Mouse (Mus musculus) gonadal fat pad, adult 2 months (tissue): ENCODE results near the gene Ola1. TPM values are rescaled to one million over a fixed set of nuclear protein-coding genes. Genes with fewer than 3 reads are reported as not detected.
A peak's percentile ranks its signal among the peaks of the same experiment; 100 is the strongest.

ENCODE experiments used
- DNase-seq: peaks from one replicate; pipeline ENCODE4 v3.0.0-alpha.2; 2012; ENCODE audit warnings: low read depth
- polyA plus RNA-seq: library from polyadenylated mRNA; depleted of rRNA; stranded (reverse); fragments of >200 nt; gene quantifications from 2 replicates; pipeline ENCODE4 v1.2.3, GENCODE M21; 2012; rRNA removed

The Ola1 gene
- 11.2 and 13.1 TPM in 2 replicates for polyA plus RNA-seq

- no peak for DNase-seq
Observed at GRCm38 (mm10) chr2:73218913-73219312, at the start of gene Ola1. TSS of gene Ola1 (minus strand) at chr2:73218924.

GRCm38 (mm10) chr2:73268281-73268680, 49.6 kb upstream of the Ola1 start:
- DNase-seq = no peak

DNA sequence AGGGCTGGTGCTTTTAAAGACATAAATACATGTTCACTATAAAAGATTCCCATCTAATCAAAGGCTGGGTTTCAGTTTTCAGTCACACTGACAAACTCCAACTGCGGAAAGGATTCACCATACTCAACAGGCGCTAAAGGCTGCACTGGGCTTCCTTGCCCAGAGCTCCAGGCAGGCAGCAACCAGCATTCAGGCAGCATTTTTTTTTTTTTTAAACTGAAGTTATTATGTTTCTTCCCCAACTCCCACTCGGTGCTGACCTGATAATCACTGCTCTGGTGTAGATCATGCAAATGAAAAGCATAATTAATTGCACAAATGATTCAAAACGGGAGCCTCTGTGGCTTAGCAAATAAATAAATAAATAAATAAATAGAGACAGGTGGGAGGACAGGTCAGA, 49.1 kb upstream of the Ola1 start:
- no peak for DNase-seq

- no peak for DNase-seq
Observed at GRCm38 (mm10) chr2:73267231-73267630, 48.5 kb upstream of the Ola1 start.

DNA sequence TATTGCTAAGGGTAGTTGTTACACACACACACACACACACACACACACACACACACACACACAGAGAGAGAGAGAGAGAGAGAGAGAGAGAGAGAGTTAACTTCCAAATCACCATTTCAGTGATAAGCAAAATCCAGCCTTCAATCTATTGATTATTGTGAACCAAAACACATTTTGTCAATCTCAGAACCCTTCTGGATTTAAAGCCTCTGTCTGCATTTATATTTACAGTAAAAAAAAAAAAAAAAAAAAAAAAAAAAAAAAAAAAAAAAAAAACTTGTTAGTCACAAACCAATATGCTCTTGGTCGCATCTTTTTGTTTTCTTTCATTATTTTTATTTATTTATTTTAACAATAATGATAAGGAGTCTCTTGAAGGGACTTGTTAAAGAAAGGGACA, 47.9 kb upstream of the Ola1 start:
- no peak for DNase-seq

DNA sequence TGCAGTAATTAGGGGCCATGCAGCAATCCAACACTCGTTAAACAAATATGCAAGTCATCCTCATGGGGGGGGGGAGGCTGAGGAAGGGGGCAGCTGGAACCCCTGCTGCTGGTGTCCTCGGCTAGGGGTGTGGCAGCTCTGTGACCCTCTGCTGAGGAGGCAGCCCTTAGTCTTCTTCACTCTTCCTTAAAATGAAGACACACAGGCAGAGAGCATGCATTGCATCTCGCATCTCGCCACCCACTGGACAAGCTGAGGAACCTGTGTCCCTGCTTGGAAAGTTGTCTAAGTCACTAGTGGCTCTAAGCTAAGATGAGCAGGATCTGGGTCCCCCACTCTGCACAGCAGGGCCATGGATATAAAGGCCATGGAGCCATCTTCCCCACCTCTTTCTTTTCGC, 47.3 kb upstream of the Ola1 start:
- no peak for DNase-seq

GRCm38 (mm10) chr2:73264611-73265195, 46.0 kb upstream of the Ola1 start:
- no peak for DNase-seq

GRCm38 (mm10) chr2:73263794-73264610, 45.3 kb upstream of the Ola1 start:
- DNase-seq = no peak

DNA sequence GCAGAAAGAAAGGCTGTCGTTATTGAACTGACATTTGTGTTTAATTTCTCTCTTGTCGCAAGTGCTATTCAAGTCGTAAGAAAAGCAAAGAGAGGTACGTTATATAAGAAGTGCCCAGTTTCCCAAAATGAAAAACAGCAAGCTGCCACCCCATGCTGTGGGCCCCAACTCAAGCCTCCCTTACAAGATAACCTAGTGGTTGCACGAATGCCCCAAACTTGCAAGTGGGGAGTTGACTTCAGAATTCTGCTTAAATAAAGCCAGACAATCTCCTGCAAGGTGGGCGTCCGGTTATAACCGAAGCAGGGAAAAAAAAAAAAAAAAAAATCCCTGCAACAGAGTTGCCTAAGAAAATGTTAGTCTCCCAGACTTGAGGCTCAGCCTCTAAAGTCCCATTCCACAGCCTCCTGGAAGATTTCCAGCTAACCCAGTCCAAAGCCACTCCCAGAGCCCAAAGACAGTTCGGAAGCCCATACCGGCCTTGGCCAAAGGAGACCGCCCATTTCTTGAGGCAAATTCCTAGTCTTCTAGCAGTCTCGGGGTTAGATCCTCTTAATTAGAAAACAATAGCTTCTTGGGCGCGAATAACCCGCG, 44.5 kb upstream of the Ola1 start:
- DNase-seq = no peak

GRCm38 (mm10) chr2:73248701-73249100, 30.0 kb upstream of the Ola1 start:
- DNase-seq = no peak

DNA sequence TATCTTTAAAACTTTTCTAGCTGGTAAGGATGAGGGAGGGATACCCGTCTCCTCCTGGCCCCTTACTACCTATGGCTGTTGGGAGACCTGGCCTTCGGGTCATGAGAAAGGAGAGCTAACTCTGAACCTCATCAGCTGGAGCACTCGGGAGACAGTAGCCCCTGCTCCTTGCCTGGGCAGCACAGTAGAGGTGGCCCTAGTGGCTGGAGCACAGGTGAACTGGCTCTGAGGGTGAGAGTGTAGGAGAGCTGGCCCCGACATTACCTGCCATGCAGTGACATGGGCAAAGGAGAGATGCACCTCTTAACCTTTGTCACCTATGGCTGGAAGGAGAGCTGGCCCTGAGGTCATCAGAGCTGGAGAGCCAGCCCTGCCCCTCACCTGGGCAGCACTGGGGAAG, 22.6 kb upstream of the Ola1 start:
- DNase-seq = no peak

- no peak for DNase-seq
Observed at GRCm38 (mm10) chr2:73231081-73231480, 12.4 kb upstream of the Ola1 start.

DNA sequence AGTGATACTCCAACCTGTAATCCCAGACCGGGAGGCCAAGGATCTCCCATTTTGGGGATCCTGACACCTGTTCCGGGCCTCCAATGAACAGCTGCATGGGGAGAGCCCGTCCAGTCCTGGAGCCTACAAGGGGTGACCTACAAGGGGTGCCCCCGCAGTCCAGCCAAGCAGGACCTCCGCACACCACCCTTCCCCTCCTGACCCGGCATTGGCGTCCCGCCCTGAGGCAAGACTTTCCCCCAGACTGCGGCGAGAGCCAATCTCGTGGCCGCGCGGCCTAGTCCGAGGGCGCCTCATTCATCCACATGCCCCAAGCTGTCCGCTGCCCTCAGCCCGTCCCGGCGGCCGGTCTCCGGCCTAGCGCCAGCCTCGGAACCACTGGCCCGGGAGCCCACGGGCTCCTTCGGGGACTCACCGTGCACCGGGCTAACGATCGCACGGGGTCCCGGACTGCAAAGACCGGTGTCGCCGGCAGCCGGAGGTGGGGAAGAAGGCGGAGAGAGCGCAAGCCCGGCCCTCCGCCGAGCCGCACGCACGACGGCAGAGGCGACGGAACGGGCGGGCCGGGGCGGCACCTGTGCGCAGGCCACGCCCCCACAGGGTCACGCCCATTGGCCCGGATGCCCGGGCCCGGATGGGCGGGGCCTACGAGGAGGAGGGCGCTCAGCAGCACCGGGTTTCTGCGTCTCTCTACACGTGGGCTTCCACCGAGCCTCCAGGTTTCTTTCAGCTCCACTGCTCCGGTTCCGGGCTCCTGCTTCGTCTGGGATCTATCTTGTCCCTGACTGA, 4.7 kb downstream of the Ola1 start:
- DNase-seq = peak; percentile 47

GRCm38 (mm10) chr2:73213539-73213870, 5.2 kb downstream of the Ola1 start:
- no peak for DNase-seq

GRCm38 (mm10) chr2:73204328-73204727, 14.4 kb downstream of the Ola1 start:
- no peak for DNase-seq

GRCm38 (mm10) chr2:73188488-73188887, 30.2 kb downstream of the Ola1 start:
- no peak for DNase-seq

DNA sequence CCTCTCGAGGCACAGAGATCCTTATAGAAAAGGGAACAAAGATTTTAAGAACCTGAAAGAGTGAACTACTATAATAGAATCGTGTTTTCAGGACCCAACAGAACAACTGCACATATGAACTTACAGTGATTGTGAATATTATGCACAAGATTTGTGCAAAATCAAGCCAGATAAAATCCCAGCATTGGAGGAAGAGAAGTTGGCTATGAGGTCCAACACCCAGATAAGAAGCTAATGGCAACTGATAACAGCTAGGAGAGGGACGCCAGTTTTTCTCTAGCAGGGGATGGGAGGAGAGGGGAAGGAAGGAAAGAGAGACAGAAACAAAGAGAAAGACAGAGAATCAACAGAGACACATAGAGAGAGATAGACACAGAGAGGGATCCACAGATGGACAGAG, 33.5 kb downstream of the Ola1 start:
- DNase-seq = no peak

DNA sequence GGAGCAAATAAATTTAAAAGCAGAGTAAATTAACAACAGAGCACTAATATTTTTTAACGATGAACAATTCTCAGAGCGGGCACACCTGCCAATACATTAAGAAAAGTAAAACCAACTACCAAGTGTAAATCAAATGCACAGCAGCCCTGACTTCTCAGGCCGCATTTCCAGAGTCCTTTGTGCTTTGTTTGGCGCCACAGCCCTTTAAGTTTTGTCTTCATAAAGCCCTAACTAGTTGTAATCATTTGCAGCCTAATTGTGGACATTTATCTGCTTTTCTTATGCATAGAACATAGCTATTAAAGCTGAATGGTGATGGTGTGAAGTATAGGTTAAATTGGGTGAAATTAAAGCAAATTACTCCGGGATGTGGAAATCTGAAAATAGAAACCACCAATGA, 49.2 kb downstream of the Ola1 start:
- DNase-seq = no peak

DNA sequence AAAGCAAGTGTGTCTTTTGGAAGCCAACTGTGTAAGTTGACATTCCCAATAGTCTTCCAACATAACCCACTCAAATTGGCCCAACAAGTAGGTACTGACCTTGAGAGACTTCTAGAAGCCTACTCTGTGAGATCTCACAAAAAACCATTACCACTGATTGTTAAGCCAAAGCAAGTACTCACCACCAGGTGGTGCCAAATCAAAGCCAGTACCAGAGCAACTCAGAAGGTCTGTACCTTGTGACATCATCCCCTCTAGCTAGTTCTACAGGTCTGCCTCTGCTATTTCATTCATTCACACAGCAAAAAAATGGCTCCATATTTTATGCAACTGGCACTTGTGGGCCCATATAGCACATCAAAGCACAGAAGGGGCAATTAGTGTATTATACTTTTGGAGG, 51.6 kb downstream of the Ola1 start:
- DNase-seq = peak; percentile 27

DNA sequence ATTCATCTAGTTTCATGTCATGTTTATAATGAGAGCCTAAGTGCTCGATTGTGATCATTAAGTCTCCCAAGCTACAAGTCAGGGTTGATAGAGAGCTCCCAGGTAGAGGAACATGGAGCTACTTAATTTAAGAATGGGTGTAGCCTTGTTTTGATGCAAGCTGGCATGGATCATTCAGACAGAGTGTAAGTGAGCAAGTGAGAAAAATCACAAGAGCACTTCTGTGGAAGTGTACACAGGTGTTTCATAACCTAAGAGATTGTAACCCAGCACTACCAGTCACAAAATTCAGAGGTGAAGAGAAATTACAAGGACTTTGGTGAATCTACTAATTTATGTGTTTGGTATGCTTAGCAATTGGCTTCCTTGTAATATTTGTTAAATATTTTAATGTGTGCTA, 54.1 kb downstream of the Ola1 start:
- no peak for DNase-seq

GRCm38 (mm10) chr2:73160772-73161171, 58.0 kb downstream of the Ola1 start:
- no peak for DNase-seq

- DNase-seq = no peak
Observed at GRCm38 (mm10) chr2:73157202-73157601, 61.5 kb downstream of the Ola1 start.

DNA sequence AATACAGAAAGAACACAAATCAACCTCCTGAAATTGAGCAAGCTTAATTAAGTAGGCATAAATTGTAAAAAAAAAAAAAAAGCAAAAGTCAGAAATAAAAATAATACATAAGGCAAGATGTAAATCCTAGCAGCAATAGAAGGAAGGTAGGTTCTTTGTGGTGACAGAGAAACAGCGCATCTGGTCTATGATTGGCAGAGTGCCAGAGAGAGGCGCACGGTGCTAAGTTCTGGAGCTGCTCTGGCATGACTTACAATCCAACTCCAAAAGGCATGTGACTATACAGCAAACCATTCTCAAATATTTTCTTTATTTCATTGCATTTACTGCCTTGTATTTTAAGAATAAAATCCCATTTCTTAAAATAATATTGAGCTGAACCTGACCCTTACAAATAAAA, 68.2 kb downstream of the Ola1 start:
- DNase-seq = no peak
